Mouse (Mus musculus) embryonic fibroblast, embryonic 13.5 days (primary cell): ENCODE results near the gene Serpina3j.

Experiments
- CTCF ChIP-seq: IDR thresholded peaks from 2 replicates; pipeline ENCODE4 v1.5.1; 2011; ENCODE audit warnings: mild to moderate bottlenecking, control low read depth, low read length, moderate library complexity, borderline replicate concordance; ENCODE audit not compliant: insufficient read depth
- POLR2A ChIP-seq: IDR thresholded peaks from 2 replicates; pipeline ENCODE4 v1.6.1; 2011; ENCODE audit warnings: low read depth, mild to moderate bottlenecking, control low read depth, low read length, moderate library complexity

DNA sequence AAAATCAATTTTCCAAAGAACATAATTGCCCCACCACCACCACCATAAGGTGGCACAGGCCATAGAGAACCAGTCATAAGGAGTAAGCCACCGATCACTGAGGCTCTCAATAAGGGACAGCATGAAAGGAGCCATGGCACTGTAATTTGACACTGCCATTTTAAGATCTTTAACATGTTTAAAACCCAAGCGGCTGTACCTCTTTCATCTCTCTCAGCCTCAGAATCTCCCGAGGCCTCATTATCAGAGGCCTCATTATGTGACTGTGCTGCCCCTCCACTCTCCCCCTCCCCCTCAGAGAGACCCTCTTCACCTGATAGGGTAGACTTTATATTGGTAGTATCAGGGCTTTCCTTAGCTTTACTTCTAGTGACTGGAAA lies 35.3 kb upstream of the Serpina3j start:
- TF ChIP-seq CTCF (no peak), POLR2A (no peak)
